In genomic region chr16:94601540-94601953, GRCm38 (mm10) we compare ENCODE assay signal across 8 mouse cellular contexts. TPM values are rescaled to one million over a fixed set of nuclear protein-coding genes. Genes with fewer than 3 reads are reported as not detected.
DNase-seq lines count a peak whose midpoint lies in the region; ATAC-seq and TF ChIP-seq lines count a peak whose summit lies in the region.

No protein-coding gene starts in this region.

- peak overlapping the region; percentile 62; the same call in 1 of the 2 replicates for H3K27ac ChIP-seq in heart, embryonic 10.5 days
- peak overlapping the region; percentile 2; the same call in 1 of the 2 replicates for H3K27ac ChIP-seq in kidney, adult 2 months (ENCODE audit: insufficient read depth, low read depth, low read length)
- H3K27ac ChIP-seq in limb, embryonic 13.5 days: no peak overlapping the region
- no peak overlapping the region for H3K27ac ChIP-seq in thymus, adult 2 months (ENCODE audit: control insufficient read depth, insufficient read depth, low read length)

- 10% methylated on average over 6 of the region's 6 CpGs for WGBS in heart, embryonic 10.5 days
- WGBS in kidney, adult 2 months: 6% methylated on average over 6 of the region's 6 CpGs
- WGBS in limb, embryonic 13.5 days: 20% methylated on average over 6 of the region's 6 CpGs
- WGBS in thymus, adult 2 months: 14% methylated on average over 6 of the region's 6 CpGs

- peak overlapping the region; percentile 14; the same call in 1 of the 2 replicates for H3K4me2 ChIP-seq in limb, embryonic 13.5 days (replicated peaks)
- peak overlapping the region; percentile 36 for H3K4me2 ChIP-seq in myocyte (ENCODE audit: low read depth)

- H3K4me3 ChIP-seq in heart, embryonic 10.5 days: no peak overlapping the region
- H3K4me3 ChIP-seq in kidney, adult 2 months (ENCODE audit: insufficient read depth, low read depth, low read length): no peak overlapping the region
- H3K4me3 ChIP-seq in limb, embryonic 13.5 days: no peak overlapping the region
- no peak overlapping the region for H3K4me3 ChIP-seq in myocyte
- H3K4me3 ChIP-seq in thymus, adult 2 months (ENCODE audit: control insufficient read depth, insufficient read depth, low read length): no peak overlapping the region

- no peaks in the 10 kb centered on the region for H3K27me3 ChIP-seq in heart, embryonic 10.5 days (ENCODE audit: insufficient read depth, poor library complexity, severe bottlenecking)
- no peaks in the 10 kb centered on the region for H3K27me3 ChIP-seq in kidney, adult 2 months (replicated peaks; ENCODE audit: control insufficient read depth, insufficient read depth, low read length)
- H3K27me3 ChIP-seq in limb, embryonic 13.5 days: no peaks in the 10 kb centered on the region
- H3K27me3 ChIP-seq in myocyte (ENCODE audit: control insufficient read depth, insufficient read depth, insufficient read length): no peaks in the 10 kb centered on the region
- no peaks in the 10 kb centered on the region for H3K27me3 ChIP-seq in thymus, adult 2 months (ENCODE audit: control insufficient read depth, insufficient read depth, low read length)

- peak; percentile 40 for DNase-seq in gastrocnemius, adult 18-20 months (ENCODE audit: low spot score)
- DNase-seq in gastrocnemius, postnatal 36 days: no peak
- DNase-seq in adrenal gland, postnatal 4 days (ENCODE audit: low spot score in 2 of 2): peak; percentile 15 to 26
- DNase-seq in heart, embryonic 10.5 days (ENCODE audit: low spot score): peak; percentile 89
- peak; percentile 82 for DNase-seq in kidney, adult 2 months
- DNase-seq in thymus, adult 2 months: peak; percentile 58

- peaks cover 100% of the 10 kb centered on the region for H3K79me2 ChIP-seq in myocyte (ENCODE audit: control insufficient read depth, insufficient read depth)

- no peak overlapping the region for H3K9ac ChIP-seq in limb, embryonic 13.5 days

- ATAC-seq in limb, embryonic 13.5 days (ENCODE audit: low FRiP score, low read depth): peak; percentile 24; the same call in 1 of the 2 replicates

- TF ChIP-seq POLR2A in kidney, adult 2 months (IDR thresholded peaks at IDR 0.05; ENCODE audit: low read depth, low read length): no peak
- TF ChIP-seq POLR2A in myocyte (IDR thresholded peaks at IDR 0.05; ENCODE audit: insufficient read length, low read depth): no peak
- no peak for TF ChIP-seq POLR2A in thymus, adult 2 months (IDR thresholded peaks at IDR 0.05; ENCODE audit: control insufficient read depth, extremely low read depth, insufficient read depth, low read length, poor library complexity)

- intact Hi-C loops in gastrocnemius, postnatal 36 days (cut with DNase I): no loop called here

- TF ChIP-seq CTCF in kidney, adult 2 months (conservative IDR thresholded peaks at IDR 0.05; ENCODE audit: insufficient read depth, insufficient read length, low read depth, low read length): no peak
- TF ChIP-seq CTCF in thymus, adult 2 months (IDR thresholded peaks at IDR 0.05; ENCODE audit: borderline replicate concordance, control insufficient read depth, extremely low read depth, insufficient read depth, low read length, poor library complexity): no peak

- H3ac ChIP-seq in myocyte (ENCODE audit: control insufficient read depth, insufficient read length): no peak overlapping the region

- H3K36me3 ChIP-seq in heart, embryonic 10.5 days: no peaks in the 10 kb centered on the region
- no peaks in the 10 kb centered on the region for H3K36me3 ChIP-seq in kidney, adult 2 months (ENCODE audit: control insufficient read depth, insufficient read depth, low read length)
- H3K36me3 ChIP-seq in limb, embryonic 13.5 days: no peaks in the 10 kb centered on the region
- H3K36me3 ChIP-seq in myocyte (ENCODE audit: control insufficient read depth, insufficient read depth): no peaks in the 10 kb centered on the region
- no peaks in the 10 kb centered on the region for H3K36me3 ChIP-seq in thymus, adult 2 months (ENCODE audit: control insufficient read depth, insufficient read depth, low read length)

- peaks cover 90% of the 10 kb centered on the region for H3K4me1 ChIP-seq in heart, embryonic 10.5 days
- H3K4me1 ChIP-seq in kidney, adult 2 months (ENCODE audit: control insufficient read depth, insufficient read depth, low read length): peaks cover 34% of the 10 kb centered on the region
- H3K4me1 ChIP-seq in limb, embryonic 13.5 days: peaks cover 66% of the 10 kb centered on the region
- H3K4me1 ChIP-seq in thymus, adult 2 months (replicated peaks; ENCODE audit: control insufficient read depth, insufficient read depth, low read length): peaks cover 34% of the 10 kb centered on the region

- H3K9me3 ChIP-seq in heart, embryonic 10.5 days: no peaks in the 10 kb centered on the region
- no peaks in the 10 kb centered on the region for H3K9me3 ChIP-seq in limb, embryonic 13.5 days

TF ChIP-seq in myocyte, 11 proteins besides CTCF, POLR2A, EP300 and RAD21:
- no peak for TF ChIP-seq SRF (IDR thresholded peaks at IDR 0.05; ENCODE audit: control insufficient read depth, insufficient read length, low read depth)
- no peak for TF ChIP-seq MYOD1 (IDR thresholded peaks at IDR 0.05; ENCODE audit: control insufficient read depth in 1 of 3, insufficient read length in 2 of 3, low read depth in 2 of 3)
- TF ChIP-seq USF1 (IDR thresholded peaks at IDR 0.05; ENCODE audit: low read depth): no peak
- no peak for TF ChIP-seq MAX (IDR thresholded peaks at IDR 0.05; ENCODE audit: low read depth)
- no peak for TF ChIP-seq POLR2AphosphoS2 (IDR thresholded peaks at IDR 0.05; ENCODE audit: insufficient read length, low read depth)
- no peak for TF ChIP-seq CEBPB (IDR thresholded peaks at IDR 0.05; ENCODE audit: insufficient read depth, poor library complexity, severe bottlenecking)

RNA-seq across cellular contexts. Expression of gene Dyrk1a, which starts 31.7 kb away (rescaled TPM):
- 100 to 1,000 TPM in 1 of 2 experiments, 10 to 100 TPM in 1; 96.7 to 105 TPM for total RNA-seq in gastrocnemius, adult 18-20 months (2021)
- total RNA-seq in gastrocnemius, postnatal 36 days (2021): 10 to 100 TPM; 78.6 to 82.9 TPM
- total RNA-seq in adrenal gland, postnatal 4 days (2021): 10 to 100 TPM; 86.3 to 92.5 TPM
- polyA plus RNA-seq in heart, embryonic 10.5 days (2016; fragmentation: Nextera tagmentation; extraction: Ambion mirVana): 7.7 and 8.1 TPM in 2 replicates
- polyA plus RNA-seq in kidney, adult 2 months (2012; rRNA removed): 25.5 and 27.2 TPM in 2 replicates
- polyA plus RNA-seq in limb, embryonic 13.5 days (2015; fragmentation: Nextera tagmentation; extraction: Ambion mirVana): 10.3 and 11.5 TPM in 2 replicates
- polyA plus RNA-seq in myocyte (2012; fragmentation: generic; extraction: Trizol): 20.7 TPM
- polyA plus RNA-seq in thymus, adult 2 months (2012; rRNA removed): 78.4 and 89.5 TPM in 2 replicates

Comparison
In these comparisons a context has a peak if more than half of its experiments do, and no peak if none do; other contexts are left out.
1. DNase-seq: peak in gastrocnemius, adult 18-20 months (single experiment), adrenal gland, postnatal 4 days (2 of 2), heart, embryonic 10.5 days (single experiment), kidney, adult 2 months (single experiment) and thymus, adult 2 months (single experiment); none in gastrocnemius, postnatal 36 days (0 of 2).
2. H3K27ac ChIP-seq: peak in heart, embryonic 10.5 days (single experiment) and kidney, adult 2 months (single experiment); none in limb, embryonic 13.5 days (single experiment) and thymus, adult 2 months (single experiment).